Mouse (Mus musculus) cerebellum, adult (tissue): ENCODE data around the gene Clasp1.

Experiments
- ATAC-seq: cut with Nextera tagmentation; 2 replicates; pipeline ENCODE4 v1.9.2; 2017; ENCODE audit warnings: mild to moderate bottlenecking, moderate library complexity, mixed read lengths; ENCODE audit not compliant: insufficient number of reproducible peaks, low FRiP score, low TSS enrichment

Gene Clasp1

GRCm38 (mm10) chr1:118388757-118389453 is at the start of gene Clasp1:
TSS of gene Clasp1 (plus strand) at chr1:118389058.
- peak; percentile 93 for ATAC-seq

GRCm38 (mm10) chr1:118343649-118344435 is 45.0 kb upstream of the Clasp1 start:
- no peak for ATAC-seq

GRCm38 (mm10) chr1:118349922-118350321 is 38.9 kb upstream of the Clasp1 start:
- ATAC-seq, result no peak

GRCm38 (mm10) chr1:118359071-118359761 is 29.6 kb upstream of the Clasp1 start:
- ATAC-seq, result peak; percentile 40; the same call in 1 of the 2 replicates

- no peak for ATAC-seq
Observed at GRCm38 (mm10) chr1:118367970-118368369, 20.9 kb upstream of the Clasp1 start.

- ATAC-seq, result no peak
Observed at GRCm38 (mm10) chr1:118368721-118369461, 20.0 kb upstream of the Clasp1 start.

- no peak for ATAC-seq
Observed at GRCm38 (mm10) chr1:118377784-118378183, 11.1 kb upstream of the Clasp1 start.

- no peak for ATAC-seq
Observed at GRCm38 (mm10) chr1:118380105-118380786, 8.6 kb upstream of the Clasp1 start.

GRCm38 (mm10) chr1:118388127-118388756 is 616 bp upstream of the Clasp1 start:
- ATAC-seq, result peak; percentile 1; the same call in 1 of the 2 replicates

- peak; percentile 11 for ATAC-seq
Observed at GRCm38 (mm10) chr1:118389454-118390265, 802 bp downstream of the Clasp1 start.

- ATAC-seq, result no peak
Observed at GRCm38 (mm10) chr1:118390266-118390660, 1.4 kb downstream of the Clasp1 start.

- no peak for ATAC-seq
Observed at GRCm38 (mm10) chr1:118390871-118391387, 2.1 kb downstream of the Clasp1 start.

- ATAC-seq, result no peak
Observed at GRCm38 (mm10) chr1:118392246-118392645, 3.4 kb downstream of the Clasp1 start.

GRCm38 (mm10) chr1:118393916-118394315 is 5.1 kb downstream of the Clasp1 start:
- ATAC-seq, result no peak

GRCm38 (mm10) chr1:118397866-118398265 is 9.0 kb downstream of the Clasp1 start:
- ATAC-seq, result no peak

- no peak for ATAC-seq
Observed at GRCm38 (mm10) chr1:118398567-118398966, 9.7 kb downstream of the Clasp1 start.

- no peak for ATAC-seq
Observed at GRCm38 (mm10) chr1:118399625-118400310, 10.9 kb downstream of the Clasp1 start.

- ATAC-seq, result no peak
Observed at GRCm38 (mm10) chr1:118401991-118402390, 13.1 kb downstream of the Clasp1 start.
